Mouse (Mus musculus) MEL (cell line): Measurements from ENCODE around the gene Slc6a16.

Experiments
- BHLHE40 ChIP-seq: IDR thresholded peaks from 2 replicates; pipeline ENCODE4 v1.6.1; 2012; ENCODE audit warnings: low read depth, mild to moderate bottlenecking, inconsistent platforms, low read length, improper control_type of control experiment, borderline replicate concordance
- CHD2 ChIP-seq: IDR thresholded peaks from 2 replicates; pipeline ENCODE4 v1.6.1; 2011; ENCODE audit warnings: low read length, improper control_type of control experiment
- CTCF ChIP-seq, 3 experiments: IDR thresholded peaks in 2 of 3; conservative IDR thresholded peaks in 1 of 3; 2 replicates each; pipeline ENCODE4 v1.5.1; 2011 to 2012; ENCODE audit warnings: low read length in 3 of 3, low read depth in 2 of 3, mild to moderate bottlenecking in 2 of 3, improper control_type of control experiment in 1 of 3, inconsistent platforms in 1 of 3, mixed read lengths in 1 of 3, moderate library complexity in 1 of 3; ENCODE audit not compliant: control insufficient read depth in 1 of 3, insufficient read depth in 1 of 3, poor library complexity in 1 of 3, severe bottlenecking in 1 of 3
- ELF1 ChIP-seq: IDR thresholded peaks from 2 replicates; pipeline ENCODE4 v1.6.1; 2014; ENCODE audit warnings: low read depth, mild to moderate bottlenecking, inconsistent platforms, low read length, improper control_type of control experiment, moderate library complexity
- EP300 ChIP-seq, 2 experiments: IDR thresholded peaks; 2 replicates each; pipeline ENCODE4 v1.6.1; 2011; ENCODE audit warnings: improper control_type of control experiment in 2 of 2, low read length in 2 of 2, low read depth in 1 of 2, mild to moderate bottlenecking in 1 of 2
- GATA1 ChIP-seq: IDR thresholded peaks from 2 replicates; pipeline ENCODE4 v1.6.1; 2011; ENCODE audit warnings: low read depth, low read length, improper control_type of control experiment
- KAT2A ChIP-seq: conservative IDR thresholded peaks from 2 replicates; pipeline ENCODE4 v1.6.1; 2012; ENCODE audit warnings: low read depth, low read length, improper control_type of control experiment, inconsistent platforms
- POLR2A ChIP-seq, 2 experiments: IDR thresholded peaks; 2 replicates each; pipeline ENCODE4 v1.6.1; 2011 to 2012; ENCODE audit warnings: low read length in 2 of 2, mild to moderate bottlenecking in 2 of 2, control low read depth in 1 of 2, improper control_type of control experiment in 1 of 2, low read depth in 1 of 2, moderate library complexity in 1 of 2; ENCODE audit not compliant: control insufficient read depth in 1 of 2, insufficient read depth in 1 of 2, poor library complexity in 1 of 2
- RCOR1 ChIP-seq: IDR thresholded peaks from 2 replicates; pipeline ENCODE4 v1.6.1; 2012; ENCODE audit warnings: low read depth, mild to moderate bottlenecking, inconsistent platforms, low read length, improper control_type of control experiment
- SMC3 ChIP-seq: IDR thresholded peaks from 2 replicates; pipeline ENCODE4 v1.6.1; 2011; ENCODE audit warnings: low read depth, low read length, improper control_type of control experiment
- TAL1 ChIP-seq: IDR thresholded peaks from 2 replicates; pipeline ENCODE4 v1.6.1; 2012; ENCODE audit warnings: mild to moderate bottlenecking, inconsistent platforms, low read length, moderate library complexity, mixed read lengths

DNA sequence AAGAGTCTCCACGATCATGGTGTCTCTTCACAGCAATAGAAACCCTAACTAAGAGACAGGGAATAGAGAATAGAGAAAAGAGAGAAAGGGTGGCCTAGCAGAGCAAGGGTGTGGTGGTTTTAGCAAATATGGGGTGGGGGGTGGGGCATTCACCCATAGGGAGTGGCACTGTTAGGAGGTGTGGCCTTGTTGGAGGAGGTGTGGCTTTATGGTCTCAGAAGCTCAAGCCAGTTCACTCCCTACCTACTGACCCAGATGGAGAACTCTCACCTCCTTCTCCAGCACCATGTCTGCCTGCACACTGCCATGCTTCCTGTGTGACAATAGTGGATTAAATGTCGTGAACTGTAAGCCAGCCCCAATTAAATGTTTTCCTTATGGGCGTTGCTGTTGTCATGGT lies 56.7 kb downstream of the Slc6a16 start:
- TF ChIP-seq CTCF (IDR thresholded peaks at IDR 0.05 in 2 of 3, conservative IDR thresholded peaks at IDR 0.05 in 1 of 3; ENCODE audit: control insufficient read depth in 1 of 3, insufficient read depth in 1 of 3, low read depth in 2 of 3, low read length in 3 of 3, poor library complexity in 1 of 3, severe bottlenecking in 1 of 3) (no peak), TAL1 (no peak), RCOR1 (no peak), BHLHE40 (no peak), GATA1 (no peak), EP300 (IDR thresholded peaks at IDR 0.05; ENCODE audit: low read depth in 1 of 2, low read length in 2 of 2) (no peak), KAT2A (no peak), POLR2A (IDR thresholded peaks at IDR 0.05; ENCODE audit: control insufficient read depth in 1 of 2, insufficient read depth in 1 of 2, low read depth in 1 of 2, low read length in 2 of 2, poor library complexity in 1 of 2) (no peak), CHD2 (no peak), SMC3 (no peak), ELF1 (no peak)
